ENCODE assay signal across 7 mouse cellular contexts in the genomic region with DNA sequence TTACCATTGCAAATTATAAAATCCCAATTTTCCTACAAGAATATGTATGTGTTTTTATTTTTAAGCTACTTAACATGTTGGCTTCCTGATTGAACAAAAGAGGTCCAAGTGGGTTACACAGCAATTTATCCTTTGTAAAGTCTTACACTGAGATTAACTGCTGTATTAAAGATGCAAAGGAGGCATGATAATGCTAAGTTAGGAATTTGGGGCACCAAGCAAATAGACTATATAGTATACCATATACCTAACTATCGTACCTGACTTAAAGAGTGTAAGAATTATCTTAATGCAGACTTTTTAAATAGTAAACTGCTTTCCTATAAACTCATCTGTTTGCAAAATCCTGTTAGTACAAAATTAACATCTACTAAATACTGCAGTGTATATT. TPM values are rescaled to one million over a fixed set of nuclear protein-coding genes. Genes with fewer than 3 reads are reported as not detected.
DNase-seq lines count a peak whose midpoint lies in the region; ATAC-seq and TF ChIP-seq lines count a peak whose summit lies in the region.

No protein-coding gene starts in this region.

- H3K4me2 ChIP-seq in kidney, postnatal 0 days (ENCODE audit: low read length), result peak overlapping the region; percentile 36
- H3K4me2 ChIP-seq in forebrain, embryonic 11.5 days (ENCODE audit: low read depth, low read length, severe bottlenecking), result no peak overlapping the region
- peak overlapping the region; percentile 59 for H3K4me2 ChIP-seq in hindbrain, embryonic 16.5 days (ENCODE audit: low read length)
- peak overlapping the region; percentile 52 for H3K4me2 ChIP-seq in midbrain, embryonic 15.5 days

- no peak for ATAC-seq in kidney, postnatal 0 days (replicated peaks; ENCODE audit: low FRiP score, low read depth)
- peak; percentile 24 for ATAC-seq in forebrain, embryonic 11.5 days (replicated peaks; ENCODE audit: low FRiP score)
- ATAC-seq in hindbrain, embryonic 16.5 days, result peak; percentile 62
- peak; percentile 59 for ATAC-seq in midbrain, embryonic 15.5 days (replicated peaks)

- H3K9me3 ChIP-seq in kidney, postnatal 0 days (replicated peaks; ENCODE audit: low read length), result no peaks in the 10 kb centered on the region
- H3K9me3 ChIP-seq in forebrain, embryonic 11.5 days (ENCODE audit: control insufficient read depth, low read length), result no peaks in the 10 kb centered on the region
- no peaks in the 10 kb centered on the region for H3K9me3 ChIP-seq in hindbrain, embryonic 16.5 days (ENCODE audit: control insufficient read depth, low read length)
- H3K9me3 ChIP-seq in midbrain, embryonic 15.5 days, result no peaks in the 10 kb centered on the region

- H3K27me3 ChIP-seq in kidney, postnatal 0 days (ENCODE audit: insufficient read depth, low read length), result no peaks in the 10 kb centered on the region
- H3K27me3 ChIP-seq in forebrain, embryonic 11.5 days (ENCODE audit: control insufficient read depth, insufficient read depth, low read length), result no peaks in the 10 kb centered on the region
- H3K27me3 ChIP-seq in hindbrain, embryonic 16.5 days (replicated peaks; ENCODE audit: control insufficient read depth, insufficient read depth, low read length), result no peaks in the 10 kb centered on the region
- no peaks in the 10 kb centered on the region for H3K27me3 ChIP-seq in midbrain, embryonic 15.5 days (replicated peaks)

- peak overlapping the region; percentile 37; the same call in 1 of the 2 replicates for H3K27ac ChIP-seq in kidney, postnatal 0 days
- H3K27ac ChIP-seq in forebrain, embryonic 11.5 days (ENCODE audit: low read depth, low read length), result no peak overlapping the region
- no peak overlapping the region for H3K27ac ChIP-seq in hindbrain, embryonic 16.5 days (ENCODE audit: low read depth, low read length)
- H3K27ac ChIP-seq in midbrain, embryonic 15.5 days, result peak overlapping the region; percentile 69

- H3K9ac ChIP-seq in kidney, postnatal 0 days (ENCODE audit: low read depth, low read length), result no peak overlapping the region
- no peak overlapping the region for H3K9ac ChIP-seq in forebrain, embryonic 11.5 days (ENCODE audit: low read length)
- H3K9ac ChIP-seq in hindbrain, embryonic 16.5 days (ENCODE audit: low read depth, low read length), result no peak overlapping the region
- no peak overlapping the region for H3K9ac ChIP-seq in midbrain, embryonic 15.5 days

- WGBS in kidney, postnatal 0 days, result 95% methylated on average over 1 of the region's 1 CpGs
- WGBS in forebrain, embryonic 11.5 days, result 90% methylated on average over 1 of the region's 1 CpGs
- 92% methylated on average over 1 of the region's 1 CpGs for WGBS in hindbrain, embryonic 16.5 days
- 78% methylated on average over 1 of the region's 1 CpGs for WGBS in midbrain, embryonic 15.5 days

- H3K36me3 ChIP-seq in kidney, postnatal 0 days (ENCODE audit: insufficient read depth, low read length), result no peaks in the 10 kb centered on the region
- H3K36me3 ChIP-seq in forebrain, embryonic 11.5 days (ENCODE audit: control insufficient read depth, insufficient read depth, low read length), result no peaks in the 10 kb centered on the region
- no peaks in the 10 kb centered on the region for H3K36me3 ChIP-seq in hindbrain, embryonic 16.5 days (ENCODE audit: control insufficient read depth, insufficient read depth, low read length)
- no peaks in the 10 kb centered on the region for H3K36me3 ChIP-seq in midbrain, embryonic 15.5 days (replicated peaks)

- H3K4me3 ChIP-seq in kidney, postnatal 0 days (replicated peaks; ENCODE audit: low read depth, low read length), result no peak overlapping the region
- no peak overlapping the region for H3K4me3 ChIP-seq in forebrain, embryonic 11.5 days (ENCODE audit: low read depth, low read length)
- H3K4me3 ChIP-seq in hindbrain, embryonic 16.5 days (ENCODE audit: low read length), result peak overlapping the region; percentile 43
- peak overlapping the region; percentile 43 for H3K4me3 ChIP-seq in midbrain, embryonic 15.5 days

- TF ChIP-seq CTCF in kidney, postnatal 0 days (IDR thresholded peaks at IDR 0.05; ENCODE audit: low read depth), result no peak

- DNase-seq in kidney, postnatal 0 days (ENCODE audit: low spot score), result no peak
- no peak for DNase-seq in kidney, adult 18-20 months
- no peak for DNase-seq in forebrain, embryonic 11.5 days (ENCODE audit: low spot score)
- no peak for DNase-seq in cerebellum, postnatal 4 days (ENCODE audit: low spot score in 2 of 2)
- DNase-seq in layer of hippocampus, adult 11-12 months (ENCODE audit: low spot score), result no peak

- no peaks in the 10 kb centered on the region for H3K4me1 ChIP-seq in kidney, postnatal 0 days (replicated peaks; ENCODE audit: insufficient read depth, low read length)
- H3K4me1 ChIP-seq in forebrain, embryonic 11.5 days (replicated peaks; ENCODE audit: control insufficient read depth, insufficient read depth, low read length), result peaks cover 9% of the 10 kb centered on the region; the same call in 1 of the 2 replicates
- peaks cover 13% of the 10 kb centered on the region for H3K4me1 ChIP-seq in hindbrain, embryonic 16.5 days (ENCODE audit: control insufficient read depth, insufficient read depth, low read depth, low read length)
- peaks cover 18% of the 10 kb centered on the region for H3K4me1 ChIP-seq in midbrain, embryonic 15.5 days

RNA-seq across cellular contexts. Expression of a gene that starts 26.4 kb away (rescaled TPM):
- polyA plus RNA-seq in kidney, postnatal 0 days (2015; fragmentation: Nextera tagmentation; extraction: Ambion mirVana), result 23.2 and 23.6 TPM in 2 replicates
- 31.1 and 32.9 TPM in 2 replicates for polyA plus RNA-seq in forebrain, embryonic 11.5 days (2014; fragmentation: Nextera tagmentation; extraction: Ambion mirVana)
- 26.5 and 27.3 TPM in 2 replicates for polyA plus RNA-seq in hindbrain, embryonic 16.5 days (2015; fragmentation: Nextera tagmentation; extraction: Ambion mirVana)
- 29.9 and 30.6 TPM in 2 replicates for polyA plus RNA-seq in midbrain, embryonic 15.5 days (2015; fragmentation: Nextera tagmentation; extraction: Ambion mirVana)

RNA-seq across cellular contexts. Expression of a gene that starts 27.1 kb away (rescaled TPM):
- 7.0 and 7.8 TPM in 2 replicates for polyA plus RNA-seq in kidney, postnatal 0 days (2015; fragmentation: Nextera tagmentation; extraction: Ambion mirVana)
- 8.2 and 8.8 TPM in 2 replicates for polyA plus RNA-seq in forebrain, embryonic 11.5 days (2014; fragmentation: Nextera tagmentation; extraction: Ambion mirVana)
- polyA plus RNA-seq in hindbrain, embryonic 16.5 days (2015; fragmentation: Nextera tagmentation; extraction: Ambion mirVana), result 3.3 and 3.7 TPM in 2 replicates
- polyA plus RNA-seq in midbrain, embryonic 15.5 days (2015; fragmentation: Nextera tagmentation; extraction: Ambion mirVana), result 4.2 and 5.5 TPM in 2 replicates

Comparison
In these comparisons a context has a peak if more than half of its experiments do, and no peak if none do; other contexts are left out.
1. H3K27ac ChIP-seq: peak in kidney, postnatal 0 days (single experiment) and midbrain, embryonic 15.5 days (single experiment); none in forebrain, embryonic 11.5 days (single experiment) and hindbrain, embryonic 16.5 days (single experiment).
2. H3K4me3 ChIP-seq: peak in hindbrain, embryonic 16.5 days (single experiment) and midbrain, embryonic 15.5 days (single experiment); none in kidney, postnatal 0 days (single experiment) and forebrain, embryonic 11.5 days (single experiment).